Mouse (Mus musculus) liver, postnatal 0 days (tissue): ENCODE results near the gene Miip. TPM values are rescaled to one million over a fixed set of nuclear protein-coding genes. Genes with fewer than 3 reads are reported as not detected.
A peak's percentile ranks its signal among the peaks of the same experiment; 100 is the strongest.

Source experiments
- ATAC-seq: fragments of 200-750 bp; cut with Nextera tagmentation; 2 replicates; pipeline ENCODE4 v1.8.0; 2017; ENCODE audit warnings: mild to moderate bottlenecking, moderate library complexity
- DNase-seq: peaks from one replicate; pipeline ENCODE4 v3.0.0-alpha.2; 2016
- H3K27ac ChIP-seq: fragments of 300-500 bp; sonication (generic); 2 replicates; pipeline ENCODE4 v1.5.1; 2014; ENCODE audit warnings: antibody characterized with exemption, moderate library complexity, mild to moderate bottlenecking, low read depth
- H3K27me3 ChIP-seq: fragments of 300-500 bp; sonication (generic); 2 replicates; pipeline ENCODE4 v1.6.1; 2014; ENCODE audit warnings: low read length, control low read depth, mixed read lengths; ENCODE audit not compliant: insufficient read depth
- H3K36me3 ChIP-seq: fragments of 300-500 bp; sonication (generic); replicated peaks from 2 replicates; pipeline ENCODE4 v1.6.1; 2014; ENCODE audit warnings: mild to moderate bottlenecking, control low read depth, low read length, moderate library complexity, mixed read lengths; ENCODE audit not compliant: insufficient read depth
- H3K4me1 ChIP-seq: fragments of 300-500 bp; sonication (generic); 2 replicates; pipeline ENCODE4 v1.6.1; 2014; ENCODE audit warnings: antibody characterized with exemption, mild to moderate bottlenecking, control low read depth; ENCODE audit not compliant: insufficient read depth
- H3K4me2 ChIP-seq: fragments of 300-500 bp; sonication (generic); 2 replicates; pipeline ENCODE4 v1.6.1; 2014; ENCODE audit warnings: low read depth, mild to moderate bottlenecking, low read length, moderate library complexity, mixed read lengths
- H3K4me3 ChIP-seq: fragments of 300-500 bp; sonication (generic); 2 replicates; pipeline ENCODE4 v1.5.1; 2014; ENCODE audit warnings: low read depth, low read length
- H3K9ac ChIP-seq: fragments of 300-500 bp; sonication (generic); replicated peaks from 2 replicates; pipeline ENCODE4 v1.6.1; 2014; ENCODE audit warnings: mild to moderate bottlenecking, moderate library complexity
- H3K9me3 ChIP-seq: fragments of 300-500 bp; sonication (generic); 2 replicates; pipeline ENCODE4 v1.6.1; 2016; ENCODE audit warnings: mild to moderate bottlenecking, control low read depth, low read length, mixed read lengths
- CTCF ChIP-seq: sonication (generic); IDR thresholded peaks from 2 replicates; pipeline ENCODE4 v1.5.1; 2016; ENCODE audit warnings: antibody characterized with exemption, low read depth
- EP300 ChIP-seq: IDR thresholded peaks from 2 replicates; pipeline ENCODE4 v1.6.1; 2016; ENCODE audit warnings: antibody characterized with exemption, low read depth, mild to moderate bottlenecking
- WGBS: fragments of 180-500 bp; shearing (Covaris S2); extraction: QIAGEN DNeasy Blood & Tissue Kit; methylation state at CpG from one replicate; pipeline ENCODE4 v1.1.7; 2014; ENCODE audit not compliant: insufficient replicate concordance; 5-methylcytosine and 5-hydroxymethylcytosine counted together
- polyA plus RNA-seq: library from polyadenylated mRNA; unstranded; fragments of >200 nt; fragmentation: Nextera tagmentation; extraction: Ambion mirVana; gene quantifications from 2 replicates; pipeline ENCODE4 v1.2.1, GENCODE M21; 2015

Miip gene
- polyA plus RNA-seq, 1 experiment from 2014 or later = 17.5 TPM

GRCm38 (mm10) chr4:147902906-147903500 is 34.4 kb upstream of the Miip start:
- Histone ChIP-seq H3K4me2 (peak overlapping the region; percentile 91; the same call in 1 of the 2 replicates), H3K9ac (peak overlapping the region; percentile 92; the same call in 1 of the 2 replicates), H3K4me3 (no peak overlapping the region), H3K27me3 (no peaks in the 10 kb centered on the region), H3K36me3 (peaks cover 28% of the 10 kb centered on the region), H3K27ac (no peak overlapping the region), H3K9me3 (no peaks in the 10 kb centered on the region), H3K4me1 (peaks cover 11% of the 10 kb centered on the region)
- 77% methylated on average over 12 of the region's 12 CpGs for WGBS
- TF ChIP-seq CTCF = no peak
- no peak for TF ChIP-seq EP300
- DNase-seq = no peak
- no peak for ATAC-seq

- no peaks in the 10 kb centered on the region for H3K27me3 ChIP-seq
- no peak for TF ChIP-seq EP300
- no peak for TF ChIP-seq CTCF
- H3K27ac ChIP-seq = no peak overlapping the region
- no peak overlapping the region for H3K9ac ChIP-seq
- H3K9me3 ChIP-seq = no peaks in the 10 kb centered on the region
- DNase-seq (no peak), ATAC-seq (no peak)
- H3K4me2 ChIP-seq = no peak overlapping the region
- peaks cover 11% of the 10 kb centered on the region for H3K4me1 ChIP-seq
- 84% methylated on average over 7 of the region's 7 CpGs for WGBS
- H3K4me3 ChIP-seq = no peak overlapping the region
- peaks cover 51% of the 10 kb centered on the region for H3K36me3 ChIP-seq
Observed at GRCm38 (mm10) chr4:147900452-147900851, 31.8 kb upstream of the Miip start.

- Histone ChIP-seq H3K4me1 (no peaks in the 10 kb centered on the region), H3K9ac (no peak overlapping the region), H3K27ac (no peak overlapping the region), H3K36me3 (peaks cover 58% of the 10 kb centered on the region), H3K4me3 (no peak overlapping the region), H3K9me3 (no peaks in the 10 kb centered on the region), H3K27me3 (no peaks in the 10 kb centered on the region), H3K4me2 (no peak overlapping the region)
- DNase-seq = no peak
- no peak for ATAC-seq
- 90% methylated on average over 3 of the region's 3 CpGs for whole genome bisulfite sequencing
- no peak for TF ChIP-seq CTCF
- no peak for TF ChIP-seq EP300
Observed at GRCm38 (mm10) chr4:147897348-147897747, 28.7 kb upstream of the Miip start.

- ATAC-seq = no peak
- H3K36me3 ChIP-seq = peaks cover 64% of the 10 kb centered on the region
- WGBS = 47% methylated on average over 1 of the region's 1 CpGs
Observed at GRCm38 (mm10) chr4:147896411-147896810, 27.8 kb upstream of the Miip start.

GRCm38 (mm10) chr4:147895815-147896330 is 27.3 kb upstream of the Miip start:
- H3K4me2 ChIP-seq = no peak overlapping the region
- 82% methylated on average over 4 of the region's 4 CpGs for WGBS
- peaks cover 69% of the 10 kb centered on the region for H3K36me3 ChIP-seq

More at GRCm38 (mm10) chr4:147896411-147896810, 27.8 kb upstream of the Miip start:
- Histone ChIP-seq H3K4me3 (no peak overlapping the region), H3K9ac (no peak overlapping the region), H3K4me1 (no peaks in the 10 kb centered on the region), H3K4me2 (no peak overlapping the region), H3K9me3 (no peaks in the 10 kb centered on the region), H3K27ac (no peak overlapping the region), H3K27me3 (no peaks in the 10 kb centered on the region)
- TF ChIP-seq EP300 (no peak), CTCF (no peak)
- DNase-seq = no peak

GRCm38 (mm10) chr4:147890341-147890740 is 21.7 kb upstream of the Miip start:
- Histone ChIP-seq H3K27ac (no peak overlapping the region), H3K27me3 (no peaks in the 10 kb centered on the region), H3K4me3 (no peak overlapping the region), H3K9me3 (no peaks in the 10 kb centered on the region), H3K9ac (no peak overlapping the region), H3K36me3 (peaks cover 62% of the 10 kb centered on the region), H3K4me1 (no peaks in the 10 kb centered on the region), H3K4me2 (no peak overlapping the region)
- no peak for ATAC-seq
- DNase-seq = no peak
- 72% methylated on average over 6 of the region's 6 CpGs for WGBS
- TF ChIP-seq CTCF (no peak), EP300 (no peak)

More at GRCm38 (mm10) chr4:147895815-147896330, 27.3 kb upstream of the Miip start:
- H3K4me1 ChIP-seq = no peaks in the 10 kb centered on the region
- ATAC-seq = no peak
- no peaks in the 10 kb centered on the region for H3K9me3 ChIP-seq
- no peak for TF ChIP-seq CTCF
- TF ChIP-seq EP300 = no peak
- H3K9ac ChIP-seq = no peak overlapping the region
- no peaks in the 10 kb centered on the region for H3K27me3 ChIP-seq
- H3K4me3 ChIP-seq = no peak overlapping the region
- no peak for DNase-seq
- no peak overlapping the region for H3K27ac ChIP-seq

- no peak for ATAC-seq
- Histone ChIP-seq H3K27ac (no peak overlapping the region), H3K4me2 (no peak overlapping the region), H3K4me1 (no peaks in the 10 kb centered on the region), H3K9me3 (no peaks in the 10 kb centered on the region), H3K4me3 (no peak overlapping the region), H3K36me3 (peaks cover 74% of the 10 kb centered on the region), H3K27me3 (no peaks in the 10 kb centered on the region), H3K9ac (no peak overlapping the region)
- no peak for DNase-seq
- WGBS = 80% methylated on average over 4 of the region's 4 CpGs
- TF ChIP-seq CTCF = no peak
- no peak for TF ChIP-seq EP300
Observed at GRCm38 (mm10) chr4:147888237-147888636, 19.6 kb upstream of the Miip start.
